In genomic region chr13:108819846-108820408, GRCm38 (mm10) we compare ENCODE assay signal across 19 mouse cellular contexts.
DNase-seq lines count a peak whose midpoint lies in the region; ATAC-seq and TF ChIP-seq lines count a peak whose summit lies in the region.
"Had no signal": no experiment of that assay in that cellular context is flagged by ENCODE, and none has a peak within 500 bp of the region (broad histone marks: within the 10 kb centered on the region; RNA-seq: fewer than 3 reads in every experiment).

No protein-coding gene starts in this region.

- no peaks in the 10 kb centered on the region for H3K4me1 ChIP-seq in stomach, embryonic 14.5 days (ENCODE audit: control insufficient read depth, insufficient read depth, low read length)
- H3K4me1 ChIP-seq: embryonic facial prominence, embryonic 10.5 days; hindbrain, embryonic 15.5 days; limb, embryonic 13.5 days had no signal

- H3K4me2 ChIP-seq in stomach, embryonic 14.5 days (replicated peaks; ENCODE audit: low read depth, low read length), result no peak overlapping the region
- H3K4me2 ChIP-seq: heart, embryonic 11.5 days; hindbrain, embryonic 15.5 days; limb, embryonic 13.5 days had no signal

- no peak overlapping the region for H3K27ac ChIP-seq in stomach, embryonic 14.5 days (ENCODE audit: low read length)
- H3K27ac ChIP-seq: embryonic facial prominence, embryonic 10.5 days; hindbrain, embryonic 15.5 days; limb, embryonic 13.5 days; liver, embryonic 14.5 days had no signal

- no peak for TF ChIP-seq CTCF in C2C12 (IDR thresholded peaks at IDR 0.05; ENCODE audit: control insufficient read depth, insufficient read depth, insufficient read length)

- no peaks in the 10 kb centered on the region for H3K79me3 ChIP-seq in C2C12 (ENCODE audit: low read depth)

- DNase-seq in 3T3-L1 (ENCODE audit: low read depth, low spot score), result peak; percentile 82
- DNase-seq in right cerebral cortex, postnatal 4 days, result no peak
- no peak for DNase-seq in gastrocnemius, adult 18-20 months (ENCODE audit: low spot score)
- DNase-seq in spleen, postnatal 14 days (ENCODE audit: low spot score in 2 of 2), result no peak
- DNase-seq: cerebellum, postnatal 25 days; gastrocnemius, postnatal 25 days; kidney, adult 8-10 months; kidney, postnatal 25 days; layer of hippocampus, adult 9-11 months; thymus, postnatal 4 days had no signal

- no peaks in the 10 kb centered on the region for H3K36me3 ChIP-seq in C2C12 (ENCODE audit: control insufficient read depth, insufficient read depth)
- no peaks in the 10 kb centered on the region for H3K36me3 ChIP-seq in stomach, embryonic 14.5 days (ENCODE audit: control insufficient read depth, insufficient read depth, low read length)
- H3K36me3 ChIP-seq: embryonic facial prominence, embryonic 10.5 days; hindbrain, embryonic 15.5 days; limb, embryonic 13.5 days had no signal

- no peaks in the 10 kb centered on the region for H3K27me3 ChIP-seq in C2C12 (ENCODE audit: control insufficient read depth, insufficient read depth, insufficient read length)
- no peaks in the 10 kb centered on the region for H3K27me3 ChIP-seq in stomach, embryonic 14.5 days (ENCODE audit: control insufficient read depth, insufficient read depth, low read length)
- H3K27me3 ChIP-seq: hindbrain, embryonic 15.5 days; limb, embryonic 13.5 days had no signal

- no peak overlapping the region for H3ac ChIP-seq in C2C12 (ENCODE audit: control insufficient read depth, insufficient read length, low read depth)

- no peak overlapping the region for H3K9ac ChIP-seq in stomach, embryonic 14.5 days (replicated peaks; ENCODE audit: low read depth, low read length)
- H3K9ac ChIP-seq: hindbrain, embryonic 15.5 days; limb, embryonic 13.5 days; liver, embryonic 14.5 days had no signal

- no peaks in the 10 kb centered on the region for H3K9me3 ChIP-seq in stomach, embryonic 14.5 days (ENCODE audit: control insufficient read depth, low read depth, low read length)
- H3K9me3 ChIP-seq: embryonic facial prominence, embryonic 10.5 days; hindbrain, embryonic 15.5 days; limb, embryonic 13.5 days had no signal

- H3K4me3 ChIP-seq in C2C12 (ENCODE audit: insufficient read depth, poor library complexity, severe bottlenecking), result no peak overlapping the region
- no peak overlapping the region for H3K4me3 ChIP-seq in stomach, embryonic 14.5 days (ENCODE audit: low read depth, low read length)
- H3K4me3 ChIP-seq: embryonic facial prominence, embryonic 10.5 days; erythroblast, embryonic 14.5 days; hindbrain, embryonic 15.5 days; limb, embryonic 13.5 days had no signal

- no peaks in the 10 kb centered on the region for H3K79me2 ChIP-seq in C2C12 (ENCODE audit: control insufficient read depth, insufficient read depth)

- peak; percentile 35; the same call in 1 of the 2 replicates for ATAC-seq in granulocyte monocyte progenitor cell, adult 5-6 weeks (replicated peaks; ENCODE audit: poor library complexity, severe bottlenecking)
- peak; percentile 88 for ATAC-seq in stomach, embryonic 14.5 days (ENCODE audit: insufficient number of reproducible peaks, insufficient read depth, low FRiP score, low read depth)

- 57% methylated on average over 6 of the region's 6 CpGs for WGBS in stomach, embryonic 14.5 days

TF ChIP-seq in C2C12, 6 proteins besides CTCF, POLR2A, EP300 and RAD21:
- TF ChIP-seq MYOD1 (IDR thresholded peaks at IDR 0.05; ENCODE audit: control insufficient read depth, insufficient read length, low read depth) (peak; percentile 92), FOSL1 (IDR thresholded peaks at IDR 0.05; ENCODE audit: insufficient read depth, low read length, poor library complexity, severe bottlenecking) (peak; percentile 99), USF1 (IDR thresholded peaks at IDR 0.05; ENCODE audit: low read depth) (peak; percentile 6), MYOG (IDR thresholded peaks at IDR 0.05; ENCODE audit: control insufficient read depth, extremely low read depth, insufficient read length) (no peak), MAX (IDR thresholded peaks at IDR 0.05) (no peak), CEBPB (IDR thresholded peaks at IDR 0.05; ENCODE audit: low read depth) (no peak)
